Mouse (Mus musculus) limb, embryonic 13.5 days (tissue): ENCODE results near the gene Cdkal1. TPM values are rescaled to one million over a fixed set of nuclear protein-coding genes. Genes with fewer than 3 reads are reported as not detected.
A peak's percentile ranks its signal among the peaks of the same experiment; 100 is the strongest.

Experiments used
- ATAC-seq: fragments of 200-750 bp; cut with Nextera tagmentation; 2 replicates; pipeline ENCODE4 v1.8.0; 2017; ENCODE audit warnings: low read depth, moderate number of reproducible peaks, moderate TSS enrichment; ENCODE audit not compliant: low FRiP score
- H3K27ac ChIP-seq: fragments of 300-500 bp; sonication (generic); 2 replicates; pipeline ENCODE4 v1.5.1; 2015; ENCODE audit warnings: inconsistent platforms, mild to moderate bottlenecking, moderate library complexity
- H3K27me3 ChIP-seq: fragments of 300-500 bp; sonication (generic); 2 replicates; pipeline ENCODE4 v1.6.1; 2015; ENCODE audit warnings: mild to moderate bottlenecking, inconsistent platforms
- H3K36me3 ChIP-seq: fragments of 300-500 bp; sonication (generic); 2 replicates; pipeline ENCODE4 v1.6.1; 2015; ENCODE audit warnings: inconsistent platforms, mild to moderate bottlenecking, moderate library complexity
- H3K4me1 ChIP-seq: fragments of 300-500 bp; sonication (generic); 2 replicates; pipeline ENCODE4 v1.6.1; 2015; ENCODE audit warnings: inconsistent platforms
- H3K4me2 ChIP-seq: fragments of 300-500 bp; sonication (generic); replicated peaks from 2 replicates; pipeline ENCODE4 v1.6.1; 2015; ENCODE audit warnings: inconsistent platforms, mild to moderate bottlenecking, moderate library complexity
- H3K4me3 ChIP-seq: fragments of 300-500 bp; sonication (generic); 2 replicates; pipeline ENCODE4 v1.5.1; 2015; ENCODE audit warnings: moderate library complexity, mild to moderate bottlenecking, inconsistent platforms
- H3K9ac ChIP-seq: fragments of 300-500 bp; sonication (generic); 2 replicates; pipeline ENCODE4 v1.6.1; 2015; ENCODE audit warnings: mild to moderate bottlenecking, inconsistent platforms
- H3K9me3 ChIP-seq: fragments of 300-500 bp; sonication (generic); 2 replicates; pipeline ENCODE4 v1.6.1; 2016; ENCODE audit warnings: inconsistent platforms
- WGBS: fragments of 180-500 bp; shearing (Covaris S2); methylation state at CpG from one replicate; pipeline ENCODE4 v1.1.7; 2015; 5-methylcytosine and 5-hydroxymethylcytosine counted together
- polyA plus RNA-seq: library from polyadenylated mRNA; unstranded; fragments of >200 nt; fragmentation: Nextera tagmentation; extraction: Ambion mirVana; gene quantifications from 2 replicates; pipeline ENCODE4 v1.2.1, GENCODE M21; 2015

Gene Cdkal1
- polyA plus RNA-seq, 1 experiment from 2014 or later, result 37.9 TPM

DNA sequence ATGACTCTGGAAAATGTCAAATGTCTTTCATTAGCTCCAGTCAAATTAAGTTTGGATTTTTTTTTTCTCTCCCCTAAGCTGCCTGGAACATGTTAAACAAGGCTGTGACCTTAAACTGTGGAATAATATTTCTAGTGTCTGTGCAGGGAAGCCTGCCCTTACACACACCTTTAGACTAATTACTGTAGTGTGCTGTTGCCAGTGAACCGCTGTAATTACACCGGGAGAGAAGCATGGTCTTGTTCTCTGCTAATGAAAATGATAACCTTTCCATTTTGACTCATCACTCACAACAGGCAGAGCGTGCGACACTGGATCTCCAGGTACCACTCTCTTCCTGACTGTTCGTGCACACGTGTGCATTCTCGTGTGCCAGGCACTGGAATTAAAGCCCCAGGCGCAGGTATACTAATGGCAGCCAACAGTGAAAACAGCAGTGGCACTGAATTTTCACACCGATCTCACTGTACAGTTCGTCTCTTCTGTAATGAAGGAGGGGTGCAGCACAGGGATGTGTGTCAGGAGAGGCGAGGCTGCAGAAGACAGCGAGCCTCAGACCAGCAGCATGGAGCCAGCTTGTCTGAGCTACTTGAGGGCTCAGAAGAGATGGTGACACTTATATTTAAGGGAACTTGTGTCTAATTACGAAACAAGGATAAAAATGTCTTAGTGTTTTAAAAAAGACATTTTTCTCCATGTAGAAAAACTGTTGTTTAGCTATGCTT, 490.4 kb downstream of the Cdkal1 start:
- 0 out of 2 replicates have a peak overlapping the region, but pooled peaks have one; percentile 11 for H3K4me2 ChIP-seq
- WGBS, result 53% methylated on average over 13 of the region's 13 CpGs
- H3K4me1 ChIP-seq, result peaks cover 18% of the 10 kb centered on the region
- H3K27me3 ChIP-seq, result no peaks in the 10 kb centered on the region
- no peaks in the 10 kb centered on the region for H3K9me3 ChIP-seq
- H3K27ac ChIP-seq, result peak overlapping the region; percentile 16; the same call in 1 of the 2 replicates
- no peak overlapping the region for H3K4me3 ChIP-seq
- no peak for ATAC-seq
- no peaks in the 10 kb centered on the region for H3K36me3 ChIP-seq
- H3K9ac ChIP-seq, result no peak overlapping the region

DNA sequence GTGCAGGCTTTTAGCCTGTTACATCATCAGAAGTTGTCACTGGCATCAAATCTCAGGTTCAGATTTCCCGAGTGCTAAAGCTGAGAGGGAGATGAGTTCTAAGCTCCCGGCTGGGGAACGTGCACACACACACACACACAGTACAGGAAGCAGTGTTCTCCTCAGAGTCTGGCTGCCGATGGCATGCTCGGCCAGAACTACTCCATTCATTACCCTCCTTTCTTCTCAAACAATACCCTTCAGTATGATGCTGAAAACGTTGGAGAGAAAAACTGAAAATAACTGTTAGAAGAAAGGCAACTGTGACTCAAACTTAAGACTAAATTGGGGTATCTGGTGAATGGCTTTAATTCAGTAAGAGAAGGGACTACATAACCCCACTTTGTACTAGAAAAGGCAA, 491.5 kb downstream of the Cdkal1 start:
- no peak overlapping the region for H3K9ac ChIP-seq
- no peak for ATAC-seq
- no peaks in the 10 kb centered on the region for H3K9me3 ChIP-seq
- WGBS, result 37% methylated on average over 6 of the region's 6 CpGs
- no peaks in the 10 kb centered on the region for H3K27me3 ChIP-seq
- H3K27ac ChIP-seq, result 0 out of 2 replicates have a peak overlapping the region, but pooled peaks have one; percentile 33
- no peak overlapping the region for H3K4me3 ChIP-seq
- H3K4me2 ChIP-seq, result no peak overlapping the region
- H3K36me3 ChIP-seq, result no peaks in the 10 kb centered on the region
- peaks cover 18% of the 10 kb centered on the region for H3K4me1 ChIP-seq

DNA sequence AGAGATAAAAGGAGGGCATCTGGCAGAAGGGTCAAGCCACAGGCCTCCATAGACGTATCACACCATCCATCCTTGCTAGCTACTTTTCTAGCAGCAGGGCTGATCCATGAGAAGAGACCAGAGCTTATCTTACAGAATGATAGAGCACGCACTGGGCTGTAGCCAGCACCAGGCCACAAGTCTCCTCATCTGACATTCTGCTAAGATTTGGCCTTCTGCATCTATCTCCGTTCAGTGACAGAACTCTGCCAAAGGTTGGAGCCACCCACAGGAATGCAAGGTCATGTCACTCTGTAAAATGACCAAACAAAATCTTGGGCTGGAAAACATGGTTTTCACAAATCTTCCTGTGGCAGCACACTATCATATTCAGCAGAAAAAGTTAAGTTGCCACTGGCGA, 493.6 kb downstream of the Cdkal1 start:
- no peaks in the 10 kb centered on the region for H3K9me3 ChIP-seq
- H3K27ac ChIP-seq, result no peak overlapping the region
- no peaks in the 10 kb centered on the region for H3K27me3 ChIP-seq
- H3K4me3 ChIP-seq, result no peak overlapping the region
- no peak overlapping the region for H3K9ac ChIP-seq
- 82% methylated on average over 4 of the region's 4 CpGs for WGBS
- peaks cover 21% of the 10 kb centered on the region for H3K4me1 ChIP-seq
- no peaks in the 10 kb centered on the region for H3K36me3 ChIP-seq
- ATAC-seq, result no peak
- no peak overlapping the region for H3K4me2 ChIP-seq

DNA sequence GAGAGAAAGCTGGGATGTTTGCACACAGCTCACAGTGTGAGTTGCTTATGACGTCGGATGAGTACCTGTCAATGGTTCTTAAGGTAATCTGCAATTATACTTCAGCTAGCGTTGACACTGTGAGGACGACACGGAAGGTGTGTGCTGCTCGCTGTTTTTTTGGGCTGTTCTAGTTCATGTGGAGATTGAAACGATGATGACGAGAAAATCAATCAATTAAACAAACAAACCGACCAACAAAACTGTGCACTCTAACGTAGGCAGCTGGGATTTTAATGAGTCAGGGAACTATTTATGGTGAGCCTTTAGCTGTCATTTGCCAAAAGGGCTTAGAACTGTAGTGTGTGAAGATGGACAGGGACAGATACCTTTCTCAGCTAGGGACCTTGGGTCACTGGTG, 494.6 kb downstream of the Cdkal1 start:
- WGBS, result 67% methylated on average over 10 of the region's 10 CpGs

DNA sequence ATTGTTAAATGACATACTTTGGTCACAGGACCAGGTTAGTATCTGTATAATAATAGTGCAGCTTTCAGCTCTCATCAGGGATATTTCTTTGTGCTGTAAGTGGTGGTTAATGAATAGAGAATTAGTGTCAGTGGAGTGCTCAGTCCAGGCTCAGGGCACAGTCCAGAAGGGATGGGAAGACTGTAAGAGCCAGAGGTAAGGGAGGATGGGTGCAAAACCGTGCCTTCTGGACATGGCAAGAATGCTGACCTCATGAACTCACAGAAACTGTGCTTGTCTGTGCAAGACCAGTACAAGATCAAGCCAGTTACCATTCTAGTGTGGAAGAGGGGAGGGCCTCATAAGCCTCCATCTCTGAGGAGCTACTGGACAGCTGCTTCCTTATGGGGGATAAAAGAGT, 496.1 kb downstream of the Cdkal1 start:
- H3K4me2 ChIP-seq, result no peak overlapping the region

More for the DNA sequence above, 494.6 kb downstream of the Cdkal1 start:
- Histone ChIP-seq H3K9ac (no peak overlapping the region), H3K27ac (no peak overlapping the region), H3K27me3 (no peaks in the 10 kb centered on the region), H3K36me3 (no peaks in the 10 kb centered on the region), H3K4me3 (no peak overlapping the region), H3K4me2 (no peak overlapping the region), H3K9me3 (no peaks in the 10 kb centered on the region), H3K4me1 (peaks cover 30% of the 10 kb centered on the region)
- no peak for ATAC-seq

DNA sequence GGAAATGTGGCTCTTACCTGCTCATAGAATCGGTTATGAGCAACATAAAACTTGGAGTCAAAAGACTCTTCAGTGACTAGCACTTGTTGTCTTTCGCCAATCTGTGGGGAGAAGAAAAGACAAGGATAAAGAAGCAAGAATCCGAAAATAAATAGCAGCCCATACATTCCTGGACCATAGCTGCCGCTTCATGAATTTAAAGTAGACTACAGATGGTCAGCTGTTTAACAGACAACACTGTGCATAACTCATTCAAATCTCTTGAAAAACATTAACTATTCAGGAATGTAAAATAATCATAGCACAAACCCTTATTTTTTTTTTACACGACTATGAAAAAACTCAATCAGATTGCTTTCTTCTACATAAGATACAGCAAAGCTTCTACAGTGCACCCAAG, 498.0 kb downstream of the Cdkal1 start:
- H3K27ac ChIP-seq, result no peak overlapping the region
- H3K4me2 ChIP-seq, result no peak overlapping the region
- H3K36me3 ChIP-seq, result no peaks in the 10 kb centered on the region
- H3K9me3 ChIP-seq, result no peaks in the 10 kb centered on the region
- no peak overlapping the region for H3K9ac ChIP-seq
- 85% methylated on average over 5 of the region's 5 CpGs for WGBS
- no peak for ATAC-seq
- H3K4me1 ChIP-seq, result peaks cover 41% of the 10 kb centered on the region
- no peaks in the 10 kb centered on the region for H3K27me3 ChIP-seq
- no peak overlapping the region for H3K4me3 ChIP-seq

More for the DNA sequence above, 496.1 kb downstream of the Cdkal1 start:
- no peaks in the 10 kb centered on the region for H3K27me3 ChIP-seq
- H3K27ac ChIP-seq, result no peak overlapping the region
- ATAC-seq, result no peak
- H3K36me3 ChIP-seq, result no peaks in the 10 kb centered on the region
- H3K4me3 ChIP-seq, result no peak overlapping the region
- 80% methylated on average over 1 of the region's 1 CpGs for WGBS
- no peak overlapping the region for H3K9ac ChIP-seq
- no peaks in the 10 kb centered on the region for H3K9me3 ChIP-seq
- H3K4me1 ChIP-seq, result peaks cover 36% of the 10 kb centered on the region

DNA sequence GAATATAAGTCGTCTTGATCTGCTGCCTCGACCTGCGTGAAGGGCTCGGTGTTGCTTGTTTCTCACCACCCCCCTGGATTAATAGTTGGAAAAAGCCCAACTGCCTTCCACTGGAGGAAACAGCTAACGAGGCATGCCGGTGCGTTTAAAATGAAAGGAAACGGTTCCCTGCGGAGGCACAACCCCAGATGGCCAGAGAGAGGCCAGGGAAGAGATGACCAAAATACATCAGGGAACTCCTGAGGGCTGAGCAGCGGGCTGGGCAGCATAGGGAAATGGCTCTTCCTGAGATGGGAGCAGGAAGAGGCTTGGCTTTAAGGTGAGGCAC, 499.4 kb downstream of the Cdkal1 start:
- WGBS, result 8% methylated on average over 10 of the region's 10 CpGs
- H3K4me2 ChIP-seq, result peak overlapping the region; percentile 44
- H3K27ac ChIP-seq, result no peak overlapping the region
- H3K36me3 ChIP-seq, result no peaks in the 10 kb centered on the region
- H3K4me3 ChIP-seq, result no peak overlapping the region
- no peak overlapping the region for H3K9ac ChIP-seq
- peaks cover 52% of the 10 kb centered on the region for H3K4me1 ChIP-seq
- no peaks in the 10 kb centered on the region for H3K27me3 ChIP-seq
- no peaks in the 10 kb centered on the region for H3K9me3 ChIP-seq
- ATAC-seq, result peak; percentile 14; the same call in 1 of the 2 replicates

DNA sequence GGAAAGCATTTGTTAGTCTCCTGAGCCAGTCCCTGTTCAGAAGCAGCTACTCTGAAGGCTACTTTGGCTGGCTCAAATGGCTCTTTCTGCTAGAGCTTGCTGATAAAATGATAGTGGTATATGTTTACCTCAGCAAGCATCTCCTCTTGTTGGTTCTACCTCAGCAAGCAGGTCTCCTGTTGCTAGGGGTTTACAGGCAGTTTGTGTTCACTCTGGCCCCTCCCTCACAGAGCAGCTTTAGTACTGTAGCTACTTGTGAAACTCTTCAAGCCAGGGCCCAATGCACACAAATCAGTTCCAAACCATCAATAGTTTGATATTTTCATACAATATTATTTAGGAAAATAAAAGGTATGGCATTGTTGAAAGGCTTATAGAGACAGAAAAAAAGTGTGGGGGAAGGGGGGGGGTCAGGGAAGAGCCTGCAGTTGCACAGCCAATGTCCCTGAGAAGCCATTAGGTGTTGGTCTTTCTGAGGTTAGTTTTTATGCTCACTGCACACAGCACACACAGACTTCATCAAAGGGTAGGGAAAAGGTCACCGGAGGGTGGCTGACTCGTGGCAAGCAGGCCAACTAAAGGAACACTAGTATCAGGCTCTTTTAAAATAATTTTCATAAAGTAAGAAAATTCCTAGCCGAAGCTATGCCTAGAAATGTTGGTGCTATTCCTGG, 499.9 kb downstream of the Cdkal1 start:
- Histone ChIP-seq H3K9ac (no peak overlapping the region), H3K4me1 (peaks cover 56% of the 10 kb centered on the region), H3K36me3 (no peaks in the 10 kb centered on the region), H3K4me2 (peak overlapping the region; percentile 44), H3K27me3 (no peaks in the 10 kb centered on the region), H3K9me3 (no peaks in the 10 kb centered on the region), H3K4me3 (no peak overlapping the region), H3K27ac (no peak overlapping the region)
- WGBS, result 20% methylated on average over 3 of the region's 3 CpGs
- ATAC-seq, result 0 out of 2 replicates have a peak, but pooled peaks have one; percentile 34

DNA sequence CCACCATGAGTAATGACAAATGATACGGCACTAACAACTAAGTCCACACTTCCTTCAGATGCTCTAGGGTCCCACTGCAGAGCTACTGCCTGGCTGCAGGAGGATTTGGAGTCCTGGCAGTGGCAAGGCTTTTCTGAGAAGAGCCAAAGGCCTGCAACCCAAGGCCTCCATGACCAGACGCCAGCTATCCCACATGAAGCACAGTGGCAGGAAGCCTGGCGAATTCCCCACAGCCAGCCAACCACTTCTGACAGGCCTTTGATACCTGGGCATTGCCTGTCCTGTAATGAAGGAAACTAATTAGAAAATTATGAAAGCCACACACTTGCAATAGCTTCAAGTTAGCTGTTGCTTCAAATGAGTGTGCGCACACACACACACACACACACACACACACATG, 500.5 kb downstream of the Cdkal1 start:
- Histone ChIP-seq H3K4me1 (peaks cover 56% of the 10 kb centered on the region), H3K36me3 (no peaks in the 10 kb centered on the region), H3K4me2 (no peak overlapping the region), H3K27ac (no peak overlapping the region), H3K4me3 (no peak overlapping the region), H3K9me3 (no peaks in the 10 kb centered on the region), H3K27me3 (no peaks in the 10 kb centered on the region), H3K9ac (no peak overlapping the region)
- 79% methylated on average over 4 of the region's 4 CpGs for WGBS
- no peak for ATAC-seq

DNA sequence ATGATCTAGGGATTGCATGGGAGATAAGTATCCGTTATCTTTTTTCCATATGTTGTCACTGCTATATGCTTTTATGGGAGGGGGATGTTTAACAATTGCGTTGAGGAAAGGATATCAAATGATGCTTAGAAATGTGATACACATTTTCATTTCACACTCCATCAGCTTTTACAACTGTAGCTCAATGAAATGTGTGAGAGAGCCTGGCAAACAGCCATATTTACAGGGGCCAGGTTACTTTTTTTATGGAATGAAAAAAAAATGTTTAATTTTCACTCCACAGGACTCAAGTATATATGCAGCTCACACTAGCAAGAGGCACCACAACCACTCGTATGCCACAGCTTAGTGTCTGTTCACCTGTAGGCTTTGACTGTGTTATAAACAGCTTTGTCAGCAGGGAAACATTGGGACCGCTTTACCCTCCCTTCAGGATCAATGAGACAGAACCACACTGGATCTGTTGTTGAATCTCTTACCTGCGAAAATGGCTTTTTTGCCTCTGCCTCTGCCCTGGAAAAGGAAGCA, 501.5 kb downstream of the Cdkal1 start:
- H3K4me1 ChIP-seq, result peaks cover 56% of the 10 kb centered on the region
- WGBS, result 50% methylated on average over 5 of the region's 5 CpGs
- no peaks in the 10 kb centered on the region for H3K27me3 ChIP-seq
- H3K9me3 ChIP-seq, result no peaks in the 10 kb centered on the region
- H3K4me3 ChIP-seq, result no peak overlapping the region
- H3K27ac ChIP-seq, result no peak overlapping the region
- no peak overlapping the region for H3K9ac ChIP-seq
- H3K36me3 ChIP-seq, result no peaks in the 10 kb centered on the region
- ATAC-seq, result no peak
- H3K4me2 ChIP-seq, result no peak overlapping the region

DNA sequence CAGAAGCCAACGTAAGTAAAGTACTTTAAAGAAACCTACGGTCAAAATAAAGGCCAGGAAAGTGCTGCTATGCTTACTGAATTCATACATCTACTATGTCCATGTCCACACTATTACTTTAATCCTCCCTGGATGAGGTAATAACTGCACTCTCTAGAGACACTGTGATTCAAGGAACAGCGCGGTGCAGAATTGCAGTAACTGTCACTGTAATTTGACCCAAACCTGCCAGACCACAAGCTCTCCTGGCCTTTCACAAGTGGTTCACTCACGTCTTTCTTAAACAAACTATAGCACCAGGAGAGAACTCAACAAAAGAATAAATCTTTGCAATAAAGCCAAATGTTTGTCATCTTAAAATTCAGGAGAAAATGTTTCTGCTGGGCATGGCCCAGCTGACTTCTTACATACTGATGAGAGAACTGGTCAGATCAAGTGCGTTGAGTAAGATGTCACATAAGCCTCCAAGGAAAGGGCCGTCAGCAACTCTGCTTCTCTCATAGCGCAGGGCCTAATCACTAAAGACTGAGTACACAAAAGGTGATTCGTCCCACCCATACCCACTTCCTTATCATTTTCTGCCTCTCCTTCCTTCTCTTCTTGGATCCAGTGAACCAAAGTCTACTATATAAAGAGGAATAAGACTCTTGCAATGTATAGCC, 504.3 kb downstream of the Cdkal1 start:
- Histone ChIP-seq H3K4me1 (peaks cover 46% of the 10 kb centered on the region), H3K4me2 (no peak overlapping the region), H3K36me3 (peaks cover 14% of the 10 kb centered on the region), H3K4me3 (no peak overlapping the region), H3K9me3 (peaks cover 3% of the 10 kb centered on the region), H3K27ac (no peak overlapping the region), H3K9ac (no peak overlapping the region), H3K27me3 (no peaks in the 10 kb centered on the region)
- ATAC-seq, result no peak
- 62% methylated on average over 9 of the region's 9 CpGs for WGBS

DNA sequence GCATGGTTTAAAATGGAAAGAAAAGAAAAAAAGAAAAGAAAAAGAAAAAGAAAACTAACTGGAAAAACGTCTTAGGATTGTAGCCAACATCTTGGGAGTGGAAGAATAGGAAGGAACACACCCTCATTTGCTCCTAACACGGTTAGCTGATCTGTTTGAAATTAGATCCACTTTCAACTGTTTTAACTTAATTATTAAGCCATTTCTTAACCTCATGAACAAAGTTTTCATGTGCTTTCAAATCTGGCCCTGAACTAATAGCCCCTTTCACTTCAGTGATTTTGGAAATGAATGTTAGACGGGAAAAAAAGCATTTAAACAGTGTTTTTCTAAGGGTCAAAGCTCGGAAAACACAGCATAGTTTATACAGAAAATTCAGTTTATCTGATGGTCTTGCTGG, 505.5 kb downstream of the Cdkal1 start:
- Histone ChIP-seq H3K27me3 (no peaks in the 10 kb centered on the region), H3K9me3 (peaks cover 3% of the 10 kb centered on the region), H3K9ac (no peak overlapping the region), H3K4me2 (no peak overlapping the region), H3K27ac (no peak overlapping the region), H3K36me3 (peaks cover 14% of the 10 kb centered on the region), H3K4me1 (peaks cover 35% of the 10 kb centered on the region), H3K4me3 (no peak overlapping the region)
- no peak for ATAC-seq
- WGBS, result 62% methylated on average over 4 of the region's 4 CpGs
